Mouse (Mus musculus) intestine, embryonic 15.5 days (tissue): ENCODE results near the gene Lect2. TPM values are rescaled to one million over a fixed set of nuclear protein-coding genes. Genes with fewer than 3 reads are reported as not detected.
A peak's percentile ranks its signal among the peaks of the same experiment; 100 is the strongest.

Experiments
- ATAC-seq: fragments of 200-750 bp; cut with Nextera tagmentation; 2 replicates; pipeline ENCODE4 v1.8.0; 2017; ENCODE audit warnings: moderate TSS enrichment, moderate library complexity
- H3K27ac ChIP-seq: fragments of 300-500 bp; sonication (generic); 2 replicates; pipeline ENCODE4 v1.5.1; 2015; ENCODE audit warnings: mild to moderate bottlenecking, inconsistent platforms
- H3K27me3 ChIP-seq: fragments of 300-500 bp; sonication (generic); replicated peaks from 2 replicates; pipeline ENCODE4 v1.6.1; 2015; ENCODE audit warnings: inconsistent platforms
- H3K36me3 ChIP-seq: fragments of 300-500 bp; sonication (generic); 2 replicates; pipeline ENCODE4 v1.6.1; 2015; ENCODE audit warnings: inconsistent platforms
- H3K4me1 ChIP-seq: fragments of 300-500 bp; sonication (generic); replicated peaks from 2 replicates; pipeline ENCODE4 v1.6.1; 2015; ENCODE audit warnings: inconsistent platforms
- H3K4me2 ChIP-seq: fragments of 300-500 bp; sonication (generic); replicated peaks from 2 replicates; pipeline ENCODE4 v1.6.1; 2015; ENCODE audit warnings: mild to moderate bottlenecking, inconsistent platforms
- H3K4me3 ChIP-seq: fragments of 300-500 bp; sonication (generic); replicated peaks from 2 replicates; pipeline ENCODE4 v1.5.1; 2015; ENCODE audit warnings: inconsistent platforms
- H3K9ac ChIP-seq: fragments of 300-500 bp; sonication (generic); 2 replicates; pipeline ENCODE4 v1.6.1; 2015; ENCODE audit warnings: inconsistent platforms
- H3K9me3 ChIP-seq: fragments of 300-500 bp; sonication (generic); 2 replicates; pipeline ENCODE4 v1.6.1; 2016; ENCODE audit warnings: inconsistent platforms
- WGBS: fragments of 180-500 bp; shearing (Covaris S2); methylation state at CpG from one replicate; pipeline ENCODE4 v1.1.7; 2015; 5-methylcytosine and 5-hydroxymethylcytosine counted together
- polyA plus RNA-seq: library from polyadenylated mRNA; unstranded; fragments of >200 nt; fragmentation: Nextera tagmentation; extraction: Ambion mirVana; gene quantifications from 2 replicates; pipeline ENCODE4 v1.2.1, GENCODE M21; 2015

Lect2 gene
- polyA plus RNA-seq, result 12.4 and 13.2 TPM in 2 replicates

DNA sequence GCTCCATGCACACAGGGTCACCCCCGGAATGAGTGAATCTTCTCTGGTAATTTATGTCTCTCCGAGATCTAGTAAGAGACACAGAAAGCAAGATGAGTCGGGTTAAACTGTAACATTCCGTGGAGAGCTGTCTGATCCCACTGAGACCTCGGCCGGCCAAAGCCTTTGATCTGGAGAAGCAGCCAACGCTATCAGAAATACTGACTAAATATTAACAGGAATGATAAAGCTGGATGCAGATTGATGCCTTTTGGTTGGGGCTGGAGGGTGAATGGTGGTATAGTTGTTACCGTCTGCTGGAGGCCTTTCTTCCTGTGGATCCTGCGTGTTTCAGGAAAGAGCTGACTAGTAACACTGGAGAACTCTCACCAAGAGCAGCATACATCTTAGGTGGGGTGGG is at the start of gene Lect2:
TSS of gene Lect2 (minus strand) at position 102 of the 400 bp plus-strand sequence.
- peaks cover 9% of the 10 kb centered on the region; the same call in 1 of the 2 replicates for H3K4me1 ChIP-seq
- H3K27me3 ChIP-seq, result no peaks in the 10 kb centered on the region
- no peaks in the 10 kb centered on the region for H3K36me3 ChIP-seq
- H3K4me2 ChIP-seq, result peak within 1 kb of the TSS; percentile 26
- ATAC-seq, result peak; percentile 35
- no peaks in the 10 kb centered on the region for H3K9me3 ChIP-seq
- H3K9ac ChIP-seq, result no peak within 1 kb of the TSS
- no peak within 1 kb of the TSS for H3K4me3 ChIP-seq
- no peak within 1 kb of the TSS for H3K27ac ChIP-seq
- 52% methylated on average over 9 of the region's 9 CpGs for WGBS

DNA sequence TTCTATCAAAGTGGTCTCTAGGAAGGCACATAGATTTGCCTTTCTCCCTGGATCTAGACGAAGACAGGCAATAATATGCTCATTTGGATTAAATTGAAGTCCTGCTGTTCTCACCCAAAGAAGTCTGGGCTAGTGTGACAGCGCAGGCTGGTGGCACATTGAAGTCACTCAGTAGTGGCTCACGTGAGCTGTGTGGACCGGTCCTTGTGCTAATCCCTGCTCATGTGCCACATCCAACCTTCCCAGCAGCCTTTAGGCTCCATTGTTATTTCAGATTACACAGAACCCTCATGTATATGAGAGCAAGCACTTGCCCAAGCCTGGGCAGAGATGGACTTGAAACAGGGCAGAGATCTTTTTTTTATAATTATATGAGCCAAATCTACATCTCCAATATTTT is 49.0 kb upstream of the Lect2 start:
- Histone ChIP-seq H3K9ac (no peak overlapping the region), H3K4me3 (no peak overlapping the region), H3K36me3 (no peaks in the 10 kb centered on the region), H3K27me3 (no peaks in the 10 kb centered on the region), H3K27ac (peak overlapping the region; percentile 38), H3K9me3 (no peaks in the 10 kb centered on the region), H3K4me2 (no peak overlapping the region), H3K4me1 (peaks cover 60% of the 10 kb centered on the region)
- ATAC-seq, result no peak
- WGBS, result 76% methylated on average over 4 of the region's 4 CpGs

DNA sequence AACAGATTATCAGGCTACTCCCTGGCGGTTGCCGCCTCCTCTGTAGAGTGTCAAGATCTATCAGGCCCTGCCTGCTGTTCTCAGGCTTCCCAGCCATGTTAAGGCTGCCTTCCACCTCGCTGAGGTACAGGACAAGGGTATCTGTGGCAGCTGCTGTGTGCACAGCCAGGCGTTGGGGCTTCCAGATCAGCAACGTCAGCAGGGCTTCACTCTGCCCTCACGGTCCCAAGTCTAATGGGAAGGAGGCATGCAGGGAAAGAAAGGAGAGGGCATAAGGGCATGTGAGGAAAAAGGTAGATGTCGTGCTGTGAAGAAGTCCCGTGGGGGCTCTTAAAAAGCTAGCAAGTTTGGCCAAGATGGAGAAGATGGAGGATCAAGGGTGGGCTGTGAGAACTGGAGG is 46.9 kb upstream of the Lect2 start:
- ATAC-seq, result no peak
- Histone ChIP-seq H3K4me3 (no peak overlapping the region), H3K9ac (no peak overlapping the region), H3K4me1 (peaks cover 49% of the 10 kb centered on the region), H3K4me2 (no peak overlapping the region), H3K9me3 (no peaks in the 10 kb centered on the region), H3K27ac (no peak overlapping the region), H3K36me3 (no peaks in the 10 kb centered on the region), H3K27me3 (no peaks in the 10 kb centered on the region)
- WGBS, result 68% methylated on average over 8 of the region's 8 CpGs

DNA sequence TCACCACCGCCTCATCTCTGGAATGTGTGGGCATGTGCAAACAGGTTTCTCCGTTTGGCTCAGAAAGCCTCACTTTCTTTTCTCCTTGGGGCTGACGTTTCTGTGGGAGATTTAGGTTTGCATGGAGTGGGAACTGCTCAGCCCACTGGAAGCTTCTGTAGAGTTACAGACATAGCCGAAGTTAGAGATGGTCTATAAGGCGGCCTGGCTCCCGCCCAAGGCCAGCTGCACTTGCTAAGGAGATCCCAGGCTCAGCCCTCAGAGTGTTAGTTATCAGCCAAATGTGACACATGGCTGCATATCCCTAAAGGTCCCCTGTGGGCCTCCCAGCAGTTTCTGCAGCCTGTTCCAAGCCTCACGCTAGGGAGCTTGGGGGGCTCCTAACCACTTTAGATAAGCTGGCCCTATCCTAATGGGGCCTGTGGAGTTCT is 45.7 kb upstream of the Lect2 start:
- H3K4me1 ChIP-seq, result peaks cover 51% of the 10 kb centered on the region
- peak overlapping the region; percentile 30 for H3K27ac ChIP-seq
- 43% methylated on average over 7 of the region's 7 CpGs for WGBS

DNA sequence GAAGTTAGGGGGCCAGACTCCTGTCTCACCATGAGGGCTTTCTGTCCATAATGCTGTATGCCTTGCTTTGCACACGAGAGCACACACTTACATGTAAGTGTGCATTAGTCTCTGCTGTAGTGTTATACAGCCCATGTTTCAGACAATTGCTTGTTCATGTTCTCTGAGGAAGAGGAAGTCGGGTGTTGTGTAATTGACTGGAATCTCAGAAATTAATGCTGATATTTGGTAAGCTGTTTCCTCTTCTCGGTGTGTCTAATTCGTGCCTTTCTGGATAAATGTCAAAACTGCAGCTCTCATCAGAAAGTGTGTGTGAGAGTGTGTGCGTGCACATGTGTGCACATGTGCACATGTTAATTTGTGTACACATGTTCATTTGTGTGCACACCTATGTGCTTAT is 44.9 kb upstream of the Lect2 start:
- 72% methylated on average over 5 of the region's 5 CpGs for WGBS
- peaks cover 57% of the 10 kb centered on the region for H3K4me1 ChIP-seq

More for the DNA sequence above, 45.7 kb upstream of the Lect2 start:
- Histone ChIP-seq H3K36me3 (no peaks in the 10 kb centered on the region), H3K4me2 (no peak overlapping the region), H3K9ac (no peak overlapping the region), H3K9me3 (no peaks in the 10 kb centered on the region), H3K4me3 (no peak overlapping the region), H3K27me3 (no peaks in the 10 kb centered on the region)
- ATAC-seq, result peak; percentile 20; the same call in 1 of the 2 replicates

DNA sequence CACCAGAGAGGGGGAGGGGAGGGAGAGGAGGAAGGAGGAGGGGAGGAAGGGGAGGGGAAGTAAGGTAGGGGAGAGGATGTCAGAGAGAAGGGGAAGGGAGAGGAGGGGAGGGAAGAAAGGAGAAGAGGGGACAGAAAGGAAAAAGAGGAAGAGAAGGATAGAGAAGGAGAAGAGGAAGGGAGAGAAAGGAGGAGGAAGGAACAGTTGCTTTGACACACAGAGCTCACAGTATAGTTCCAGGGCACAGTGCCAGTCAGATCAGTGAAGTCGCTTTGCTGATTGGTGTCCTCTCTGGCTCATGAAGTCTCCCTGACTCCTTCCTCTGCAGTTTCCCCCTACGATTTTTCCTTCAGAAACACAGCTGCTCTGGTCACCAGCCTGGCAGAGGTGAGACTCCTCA is 43.6 kb upstream of the Lect2 start:
- Histone ChIP-seq H3K4me3 (no peak overlapping the region), H3K4me2 (no peak overlapping the region), H3K27me3 (no peaks in the 10 kb centered on the region), H3K9me3 (no peaks in the 10 kb centered on the region), H3K4me1 (peaks cover 52% of the 10 kb centered on the region), H3K9ac (no peak overlapping the region), H3K36me3 (no peaks in the 10 kb centered on the region), H3K27ac (no peak overlapping the region)
- 57% methylated on average over 2 of the region's 2 CpGs for WGBS
- no peak for ATAC-seq

More for the DNA sequence above, 44.9 kb upstream of the Lect2 start:
- H3K27me3 ChIP-seq, result no peaks in the 10 kb centered on the region
- no peak overlapping the region for H3K4me3 ChIP-seq
- no peak overlapping the region for H3K9ac ChIP-seq
- no peak for ATAC-seq
- no peak overlapping the region for H3K27ac ChIP-seq
- no peaks in the 10 kb centered on the region for H3K36me3 ChIP-seq
- no peak overlapping the region for H3K4me2 ChIP-seq
- no peaks in the 10 kb centered on the region for H3K9me3 ChIP-seq

DNA sequence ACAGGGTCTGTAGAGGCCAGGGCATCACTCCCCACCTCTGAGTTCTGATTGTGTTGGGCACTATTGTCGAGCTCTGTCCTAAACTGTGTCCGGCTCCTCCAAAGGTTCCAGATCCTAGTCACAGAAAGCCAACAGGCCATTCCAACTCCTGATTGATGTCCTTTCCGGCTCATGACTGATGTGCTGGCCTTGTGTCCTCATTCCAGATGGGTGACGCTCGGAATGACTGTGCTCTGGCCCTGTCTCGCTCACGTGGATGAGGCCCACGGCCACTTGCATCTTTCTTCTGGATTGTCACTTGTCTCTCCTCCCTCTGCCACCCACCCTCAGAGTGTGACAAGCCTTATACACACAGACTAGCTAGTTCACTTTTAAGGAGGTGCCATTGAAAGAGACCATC is 42.9 kb upstream of the Lect2 start:
- H3K9ac ChIP-seq, result no peak overlapping the region
- H3K36me3 ChIP-seq, result no peaks in the 10 kb centered on the region
- H3K4me3 ChIP-seq, result no peak overlapping the region
- peaks cover 46% of the 10 kb centered on the region for H3K4me1 ChIP-seq
- no peak for ATAC-seq
- no peak overlapping the region for H3K4me2 ChIP-seq
- no peaks in the 10 kb centered on the region for H3K27me3 ChIP-seq
- H3K27ac ChIP-seq, result no peak overlapping the region
- WGBS, result 91% methylated on average over 8 of the region's 8 CpGs
- H3K9me3 ChIP-seq, result no peaks in the 10 kb centered on the region

DNA sequence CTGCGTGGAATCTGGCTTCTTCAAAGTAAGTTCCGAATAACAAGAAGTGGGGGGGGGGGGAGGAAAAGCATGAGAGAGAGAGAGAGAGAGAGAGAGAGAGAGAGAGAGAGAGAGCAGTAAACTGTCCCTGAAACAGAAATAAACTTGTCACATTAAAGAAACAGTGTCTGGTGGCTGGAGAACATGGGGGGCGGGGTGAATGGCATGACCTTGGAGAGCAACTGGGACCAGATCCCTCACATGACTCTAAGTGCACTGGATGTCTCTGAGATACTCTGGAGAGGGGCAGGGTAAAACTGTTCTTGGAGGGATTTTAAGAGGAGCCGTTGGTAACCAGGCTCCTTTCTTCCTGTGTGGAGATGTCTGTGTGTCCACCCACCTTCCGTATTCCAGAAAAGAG is 41.9 kb upstream of the Lect2 start:
- no peak overlapping the region for H3K9ac ChIP-seq
- no peaks in the 10 kb centered on the region for H3K36me3 ChIP-seq
- H3K4me2 ChIP-seq, result no peak overlapping the region
- no peak overlapping the region for H3K27ac ChIP-seq
- no peak overlapping the region for H3K4me3 ChIP-seq
- no peaks in the 10 kb centered on the region for H3K27me3 ChIP-seq
- ATAC-seq, result no peak
- peaks cover 41% of the 10 kb centered on the region for H3K4me1 ChIP-seq
- 53% methylated on average over 5 of the region's 5 CpGs for WGBS
- no peaks in the 10 kb centered on the region for H3K9me3 ChIP-seq

DNA sequence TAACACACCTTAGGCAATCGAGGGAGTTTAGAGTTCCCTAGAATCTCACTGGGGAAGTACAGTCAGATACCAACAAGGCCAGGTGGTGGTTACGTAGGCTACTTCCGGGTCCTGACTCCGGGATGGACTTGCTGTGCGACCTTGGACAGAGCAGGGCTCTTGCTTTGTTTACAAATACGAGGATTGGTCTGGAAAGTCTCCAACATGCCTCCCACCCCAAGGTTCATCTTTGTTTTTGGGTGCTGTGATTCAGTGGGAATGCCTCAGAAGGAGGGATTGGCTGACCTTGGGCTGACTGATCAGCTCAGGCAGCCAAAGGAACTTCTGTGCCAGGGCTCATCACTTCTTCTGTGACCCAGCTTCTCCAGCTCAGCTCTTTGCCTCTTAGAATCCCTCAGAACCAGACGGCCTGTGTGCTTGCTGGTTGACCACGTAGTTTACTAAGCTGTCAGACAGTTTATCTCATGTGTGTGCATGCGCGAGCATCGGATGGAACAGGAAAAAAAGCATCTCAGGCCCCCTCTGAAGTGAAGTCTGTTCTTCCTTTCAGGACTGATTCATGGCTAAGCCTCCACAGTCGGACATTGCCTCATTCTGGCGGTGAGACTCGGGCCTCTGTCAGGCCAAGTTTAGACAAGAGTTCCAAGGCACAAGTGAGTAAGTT is 40.3 kb upstream of the Lect2 start:
- Histone ChIP-seq H3K4me1 (peaks cover 38% of the 10 kb centered on the region), H3K9ac (no peak overlapping the region), H3K4me2 (no peak overlapping the region), H3K27ac (peak overlapping the region; percentile 73), H3K27me3 (no peaks in the 10 kb centered on the region), H3K4me3 (no peak overlapping the region), H3K36me3 (no peaks in the 10 kb centered on the region), H3K9me3 (no peaks in the 10 kb centered on the region)
- 30% methylated on average over 14 of the region's 14 CpGs for WGBS
- peak; percentile 86 for ATAC-seq

DNA sequence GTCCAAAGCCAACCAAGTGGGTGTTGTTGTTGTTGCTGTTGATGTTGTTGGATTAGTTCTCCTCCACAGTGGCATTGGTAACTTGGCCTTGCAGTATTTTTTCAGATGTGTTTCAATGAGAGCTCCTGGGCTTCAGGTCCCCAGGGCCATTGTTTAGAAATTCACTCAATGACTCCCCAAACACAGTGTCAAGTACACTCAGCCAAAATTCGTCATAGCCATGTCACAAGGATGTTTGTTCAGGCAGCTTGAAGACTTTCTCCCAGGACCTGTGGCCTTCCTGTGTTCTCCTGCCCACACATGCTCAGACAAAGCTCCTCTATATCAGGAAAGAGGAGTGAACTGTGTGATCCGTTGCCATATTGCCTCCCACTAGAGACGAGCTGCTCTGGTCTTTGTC is 37.7 kb upstream of the Lect2 start:
- Histone ChIP-seq H3K4me3 (no peak overlapping the region), H3K27me3 (no peaks in the 10 kb centered on the region), H3K9me3 (no peaks in the 10 kb centered on the region), H3K36me3 (no peaks in the 10 kb centered on the region), H3K4me2 (no peak overlapping the region), H3K9ac (no peak overlapping the region), H3K27ac (no peak overlapping the region), H3K4me1 (peaks cover 48% of the 10 kb centered on the region)
- no peak for ATAC-seq
- WGBS, result 78% methylated on average over 3 of the region's 3 CpGs

DNA sequence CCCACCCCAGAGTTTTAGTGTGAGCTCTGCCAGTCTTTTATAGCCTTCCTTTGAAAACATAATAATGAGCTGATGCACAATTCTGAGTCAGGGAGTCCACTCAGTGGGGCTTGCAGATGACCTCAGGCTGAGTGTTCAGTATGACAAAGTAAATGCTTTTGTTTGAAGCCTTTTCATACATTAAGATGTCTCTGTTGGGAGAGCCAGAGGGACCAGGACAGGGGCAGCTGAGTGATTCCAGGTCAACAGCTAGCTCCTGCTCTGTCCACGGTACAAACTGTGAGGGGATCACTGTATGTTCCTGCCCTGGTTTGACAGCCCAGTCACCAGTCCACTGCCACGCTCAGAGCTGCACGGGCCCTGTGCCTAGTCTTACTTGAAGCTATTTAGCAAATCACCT is 34.4 kb upstream of the Lect2 start:
- H3K27ac ChIP-seq, result peak overlapping the region; percentile 92
- no peak overlapping the region for H3K4me2 ChIP-seq
- H3K27me3 ChIP-seq, result no peaks in the 10 kb centered on the region
- peaks cover 32% of the 10 kb centered on the region for H3K4me1 ChIP-seq
- WGBS, result 38% methylated on average over 3 of the region's 3 CpGs
- no peak overlapping the region for H3K9ac ChIP-seq
- no peaks in the 10 kb centered on the region for H3K9me3 ChIP-seq
- H3K4me3 ChIP-seq, result no peak overlapping the region
- peak; percentile 44 for ATAC-seq
- no peaks in the 10 kb centered on the region for H3K36me3 ChIP-seq

DNA sequence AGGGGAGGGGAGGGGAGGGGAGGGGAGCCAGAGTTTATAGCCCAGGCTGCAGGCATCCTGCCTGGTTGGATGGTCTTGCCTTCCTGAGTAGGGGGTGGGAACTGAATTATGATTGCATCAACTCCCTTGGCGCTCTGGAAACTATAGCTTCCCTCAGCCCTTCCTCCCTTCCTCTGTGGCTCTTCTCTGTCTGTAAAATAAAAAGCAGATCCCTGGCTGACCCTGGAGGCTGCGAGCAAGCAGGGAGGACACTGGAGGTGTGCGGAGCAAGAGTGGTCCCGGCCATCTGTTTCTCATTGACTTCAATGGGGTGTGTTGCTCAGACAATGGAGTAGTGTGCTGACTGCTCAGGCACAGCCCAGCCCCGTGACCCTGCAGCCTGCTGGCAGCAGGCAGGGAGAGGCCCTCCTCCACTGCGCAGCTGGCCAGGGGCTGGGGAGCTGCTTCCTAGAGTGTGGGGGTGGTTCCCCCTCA is 33.7 kb upstream of the Lect2 start:
- no peaks in the 10 kb centered on the region for H3K27me3 ChIP-seq
- H3K9ac ChIP-seq, result no peak overlapping the region
- no peaks in the 10 kb centered on the region for H3K36me3 ChIP-seq
- no peaks in the 10 kb centered on the region for H3K9me3 ChIP-seq
- H3K4me3 ChIP-seq, result no peak overlapping the region
- H3K27ac ChIP-seq, result peak overlapping the region; percentile 92
- peaks cover 31% of the 10 kb centered on the region for H3K4me1 ChIP-seq
- ATAC-seq, result peak; percentile 97
- under 1% methylated on average over 6 of the region's 6 CpGs for WGBS
- peak overlapping the region; percentile 45 for H3K4me2 ChIP-seq

DNA sequence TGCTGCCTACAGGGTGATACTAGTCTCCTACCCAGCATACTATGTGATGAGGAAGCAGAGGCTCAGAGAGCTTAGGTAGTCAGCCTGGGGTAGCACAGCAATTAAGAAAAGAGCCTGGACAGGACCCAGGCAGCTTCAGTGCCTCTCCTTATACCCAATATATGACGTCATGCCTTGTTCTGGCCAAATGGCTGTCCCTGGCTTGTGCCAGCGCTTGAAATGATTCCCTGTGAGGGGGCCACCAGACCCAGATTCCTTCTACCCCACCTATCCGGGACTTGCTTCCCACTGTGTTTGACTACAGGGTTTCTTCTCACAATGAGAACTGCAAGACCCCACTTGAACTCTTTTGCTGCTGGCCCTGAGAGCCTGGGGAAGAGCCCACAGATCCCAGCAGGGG is 33.2 kb upstream of the Lect2 start:
- no peak overlapping the region for H3K9ac ChIP-seq
- 14% methylated on average over 3 of the region's 3 CpGs for WGBS
- no peak overlapping the region for H3K4me2 ChIP-seq
- H3K9me3 ChIP-seq, result no peaks in the 10 kb centered on the region
- H3K4me1 ChIP-seq, result peaks cover 31% of the 10 kb centered on the region
- peak overlapping the region; percentile 92 for H3K27ac ChIP-seq
- H3K4me3 ChIP-seq, result no peak overlapping the region
- H3K27me3 ChIP-seq, result no peaks in the 10 kb centered on the region
- peak; percentile 13; the same call in 1 of the 2 replicates for ATAC-seq
- H3K36me3 ChIP-seq, result no peaks in the 10 kb centered on the region
